Mouse (Mus musculus) cerebellum, adult 11 months (tissue): ENCODE measurements around the gene Rbbp4.
"Not testable (repeated sequence)": the region's sequence is repeated elsewhere in the genome, so short reads cannot be mapped to it uniquely, and the experiment has no call there.

Source experiments
- DNase-seq: peaks from one replicate; pipeline ENCODE4 v3.0.0; 2022

The Rbbp4 gene

GRCm38 (mm10) chr4:129335216-129336074, at the start of gene Rbbp4, which contains the start of gene Zbtb8os:
TSS of gene Rbbp4 (minus strand) at chr4:129335370.
TSS of gene Zbtb8os (plus strand) at chr4:129335695.
- DNase-seq: peak; percentile 97

- no peak for DNase-seq
Observed at GRCm38 (mm10) chr4:129384440-129384839, 49.3 kb upstream of the Rbbp4 start.

- no peak for DNase-seq
Observed at GRCm38 (mm10) chr4:129383586-129383985, 48.4 kb upstream of the Rbbp4 start.

- no peak for DNase-seq
Observed at GRCm38 (mm10) chr4:129382488-129382887, 47.3 kb upstream of the Rbbp4 start.

GRCm38 (mm10) chr4:129382029-129382428, 46.9 kb upstream of the Rbbp4 start:
- no peak for DNase-seq

GRCm38 (mm10) chr4:129381148-129381547, 46.0 kb upstream of the Rbbp4 start:
- DNase-seq: no peak

- DNase-seq: no peak
Observed at GRCm38 (mm10) chr4:129379805-129380204, 44.6 kb upstream of the Rbbp4 start.

GRCm38 (mm10) chr4:129377601-129378390, 42.6 kb upstream of the Rbbp4 start, which contains the start of gene Zbtb8a:
TSS of gene Zbtb8a (minus strand) at chr4:129378116.
- DNase-seq: peak; percentile 36

- peak; percentile 46 for DNase-seq
Observed at GRCm38 (mm10) chr4:129376961-129377545, 41.9 kb upstream of the Rbbp4 start.

GRCm38 (mm10) chr4:129375821-129376220, 40.7 kb upstream of the Rbbp4 start:
- DNase-seq: no peak

- DNase-seq: no peak
Observed at GRCm38 (mm10) chr4:129375000-129375399, 39.8 kb upstream of the Rbbp4 start.

- no peak for DNase-seq
Observed at GRCm38 (mm10) chr4:129374219-129374755, 39.1 kb upstream of the Rbbp4 start.

- DNase-seq: no peak
Observed at GRCm38 (mm10) chr4:129373202-129373976, 38.2 kb upstream of the Rbbp4 start.

GRCm38 (mm10) chr4:129371391-129371790, 36.2 kb upstream of the Rbbp4 start:
- no peak for DNase-seq

GRCm38 (mm10) chr4:129365224-129365623, 30.1 kb upstream of the Rbbp4 start:
- DNase-seq: no peak

- no peak for DNase-seq
Observed at GRCm38 (mm10) chr4:129364379-129364778, 29.2 kb upstream of the Rbbp4 start.

- no peak for DNase-seq
Observed at GRCm38 (mm10) chr4:129363463-129363862, 28.3 kb upstream of the Rbbp4 start.

- DNase-seq: no peak
Observed at GRCm38 (mm10) chr4:129362771-129363170, 27.6 kb upstream of the Rbbp4 start.

- not testable (repeated sequence) for DNase-seq
Observed at GRCm38 (mm10) chr4:129362238-129362637, 27.1 kb upstream of the Rbbp4 start.

GRCm38 (mm10) chr4:129357613-129358163, 22.5 kb upstream of the Rbbp4 start:
- no peak for DNase-seq

GRCm38 (mm10) chr4:129354236-129354635, 19.1 kb upstream of the Rbbp4 start:
- no peak for DNase-seq

GRCm38 (mm10) chr4:129353176-129353575, 18.0 kb upstream of the Rbbp4 start:
- no peak for DNase-seq
